Mouse (Mus musculus): ENCODE results near the gene Gm17268.

DNA sequence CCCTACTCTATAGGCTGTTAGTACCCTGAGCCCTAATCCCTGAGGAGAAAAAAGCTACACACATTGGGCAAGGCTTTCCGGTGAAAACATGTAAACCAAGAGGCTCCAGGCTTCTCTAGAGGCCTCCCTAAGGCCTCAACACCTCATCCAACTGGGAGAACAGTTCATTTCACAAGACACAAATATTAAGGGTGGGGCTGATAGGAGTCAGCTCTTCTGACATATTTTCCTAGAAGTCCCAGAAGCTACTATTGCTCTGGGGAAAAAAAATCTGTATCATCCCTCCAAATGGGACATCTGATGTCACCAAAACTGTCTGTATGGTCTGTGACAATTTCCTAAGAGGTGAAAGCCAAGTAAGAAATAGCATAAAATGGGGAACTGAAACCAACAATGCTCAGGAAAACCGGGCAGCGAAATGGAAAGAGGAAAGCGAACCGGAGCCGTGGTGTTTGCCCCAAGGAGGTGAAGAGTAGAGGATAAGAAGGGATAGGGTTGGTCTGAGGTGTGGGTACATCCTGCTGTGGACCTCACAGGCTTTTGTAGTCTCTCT is 15.8 kb downstream of the Gm17268 start:
- TF ChIP-seq MAX (IDR thresholded peaks at IDR 0.05), result no peak
- no peak for TF ChIP-seq CTCF (IDR thresholded peaks at IDR 0.05; ENCODE audit: control insufficient read depth, insufficient read depth, insufficient read length)
